Mouse (Mus musculus): ENCODE measurements around the gene Pold2.

DNA sequence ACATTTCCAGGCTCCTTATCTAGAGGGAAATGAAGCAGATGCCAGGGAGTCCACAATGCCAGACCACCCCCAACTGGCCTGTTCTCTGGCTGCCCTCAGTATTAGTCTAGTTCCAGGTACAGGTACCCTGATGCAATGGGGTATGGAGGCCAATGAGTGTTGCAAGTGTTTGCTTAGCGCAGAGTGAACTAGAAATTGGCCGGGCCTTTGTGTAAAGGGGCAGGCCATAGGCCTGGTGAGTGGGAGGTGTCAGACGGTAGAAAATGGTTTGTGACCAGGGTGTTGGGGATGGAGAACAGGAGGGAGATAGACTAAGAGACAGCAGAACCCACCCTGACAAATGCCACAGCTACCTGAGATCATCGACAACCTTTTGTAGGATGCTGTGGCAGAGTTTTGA is 41.5 kb upstream of the Pold2 start:
- TF ChIP-seq POLR2A (IDR thresholded peaks at IDR 0.05; ENCODE audit: control insufficient read depth in 1 of 2, insufficient read depth in 1 of 2, low read depth in 1 of 2, low read length in 2 of 2, poor library complexity in 1 of 2) (no peak), UBTF (IDR thresholded peaks at IDR 0.05; ENCODE audit: borderline replicate concordance, insufficient read depth, low read depth, low read length) (no peak), CHD2 (IDR thresholded peaks at IDR 0.05; ENCODE audit: low read length) (no peak), E2F4 (IDR thresholded peaks at IDR 0.05; ENCODE audit: borderline replicate concordance, low read depth, low read length) (no peak), CTCF (IDR thresholded peaks at IDR 0.05 in 2 of 3, conservative IDR thresholded peaks at IDR 0.05 in 1 of 3; ENCODE audit: control insufficient read depth in 1 of 3, insufficient read depth in 1 of 3, low read depth in 2 of 3, low read length in 3 of 3, poor library complexity in 1 of 3, severe bottlenecking in 1 of 3) (no peak), ZNF384 (IDR thresholded peaks at IDR 0.05; ENCODE audit: low read depth, low read length) (no peak), EP300 (IDR thresholded peaks at IDR 0.05; ENCODE audit: low read depth in 1 of 2, low read length in 2 of 2) (no peak), SMC3 (IDR thresholded peaks at IDR 0.05; ENCODE audit: low read depth, low read length) (no peak), RAD21 (IDR thresholded peaks at IDR 0.05; ENCODE audit: low read depth, low read length) (no peak), TAL1 (IDR thresholded peaks at IDR 0.05; ENCODE audit: low read length) (no peak)

Measured in MEL (cell line).